Mouse (Mus musculus) adipose tissue, adult 10 weeks (tissue): ENCODE data around the gene Rrp1b. TPM values are rescaled to one million over a fixed set of nuclear protein-coding genes. Genes with fewer than 3 reads are reported as not detected.

Experiments
- polyA plus RNA-seq: library from polyadenylated mRNA; stranded (reverse); fragments of 350-450 nt; fragmentation: Illumina TruSeq; extraction: RNeasy Lipid Tissue Mini Kit (QIAGEN cat#74804); gene quantifications from one replicate; pipeline ENCODE4 v1.2.3, GENCODE M21; 2014; ENCODE audit warnings: low read depth, low replicate concordance

Rrp1b gene
- polyA plus RNA-seq = 11.1 TPM

GRCm38 (mm10) chr17:32035609-32036508 is at the start of gene Rrp1b, which contains the start of gene Hsf2bp:
Gene Rrp1b (plus strand): TSS chr17:32036100.
Gene Hsf2bp (minus strand): TSS chr17:32036349.

Other genes starting within 250 kb of the Rrp1b start
- 15.0 TPM for gene Sik1, start 180.3 kb upstream of the Rrp1b start, polyA plus RNA-seq
- gene Hsf2bp, start 249 bp downstream of the Rrp1b start, polyA plus RNA-seq = 4.7 TPM
- gene Notch3, start 130.8 kb downstream of the Rrp1b start, polyA plus RNA-seq = 20.0 TPM
- gene Ephx3, start 153.4 kb downstream of the Rrp1b start, polyA plus RNA-seq = 1.5 TPM
- 43.8 TPM for gene Brd4, start 248.6 kb downstream of the Rrp1b start, polyA plus RNA-seq